Mouse (Mus musculus) hindbrain, postnatal 0 days (tissue): ENCODE data around the gene Casp3. TPM values are rescaled to one million over a fixed set of nuclear protein-coding genes. Genes with fewer than 3 reads are reported as not detected.
A peak's percentile ranks its signal among the peaks of the same experiment; 100 is the strongest.

Experiments used
- ATAC-seq: fragments of 200-750 bp; cut with Nextera tagmentation; 2 replicates; pipeline ENCODE4 v1.8.0; 2017; ENCODE audit warnings: mild to moderate bottlenecking, moderate TSS enrichment, moderate library complexity
- DNase-seq: peaks from one replicate; pipeline ENCODE4 v3.0.0-alpha.2; 2015; ENCODE audit warnings: low spot score
- H3K27ac ChIP-seq: fragments of 300-500 bp; sonication (generic); 2 replicates; pipeline ENCODE4 v1.5.1; 2014; ENCODE audit warnings: mild to moderate bottlenecking
- H3K27me3 ChIP-seq: fragments of 300-500 bp; sonication (generic); 2 replicates; pipeline ENCODE4 v1.6.1; 2014; ENCODE audit warnings: low read length, mixed read lengths; ENCODE audit not compliant: insufficient read depth
- H3K36me3 ChIP-seq: fragments of 300-500 bp; sonication (generic); 2 replicates; pipeline ENCODE4 v1.6.1; 2014; ENCODE audit warnings: low read length, mixed read lengths; ENCODE audit not compliant: insufficient read depth
- H3K4me1 ChIP-seq: fragments of 300-500 bp; sonication (generic); 2 replicates; pipeline ENCODE4 v1.6.1; 2014; ENCODE audit warnings: antibody characterized with exemption, low read length, mixed read lengths; ENCODE audit not compliant: insufficient read depth
- H3K4me2 ChIP-seq: fragments of 300-500 bp; sonication (generic); 2 replicates; pipeline ENCODE4 v1.6.1; 2014; ENCODE audit warnings: low read depth, mild to moderate bottlenecking, low read length, moderate library complexity, mixed read lengths
- H3K4me3 ChIP-seq: fragments of 300-500 bp; sonication (generic); 2 replicates; pipeline ENCODE4 v1.5.1; 2014; ENCODE audit warnings: low read length
- H3K9ac ChIP-seq: fragments of 300-500 bp; sonication (generic); replicated peaks from 2 replicates; pipeline ENCODE4 v1.6.1; 2014; ENCODE audit warnings: mild to moderate bottlenecking, low read length, moderate library complexity, mixed read lengths
- H3K9me3 ChIP-seq: fragments of 300-500 bp; sonication (generic); 2 replicates; pipeline ENCODE4 v1.6.1; 2016; ENCODE audit warnings: low read length, mixed read lengths
- CTCF ChIP-seq: IDR thresholded peaks from 2 replicates; pipeline ENCODE4 v1.5.1; 2016; ENCODE audit warnings: antibody characterized with exemption, control low read depth, low read depth
- WGBS: fragments of 180-500 bp; shearing (Covaris S2); extraction: QIAGEN DNeasy Blood & Tissue Kit; methylation state at CpG from one replicate; pipeline ENCODE4 v1.1.7; 2014; 5-methylcytosine and 5-hydroxymethylcytosine counted together
- polyA plus RNA-seq: library from polyadenylated mRNA; unstranded; fragments of >200 nt; fragmentation: Nextera tagmentation; extraction: Ambion mirVana; gene quantifications from 2 replicates; pipeline ENCODE4 v1.2.1, GENCODE M21; 2015
- total RNA-seq: library from RNA; depleted of rRNA; stranded (reverse); fragments of >200 nt; gene quantifications from 2 replicates; pipeline ENCODE4 v1.2.3, GENCODE M21; 2014

Gene Casp3
- total and polyA plus RNA-seq, 2 experiments from 2014 or later: 92.0 to 174 TPM

DNA sequence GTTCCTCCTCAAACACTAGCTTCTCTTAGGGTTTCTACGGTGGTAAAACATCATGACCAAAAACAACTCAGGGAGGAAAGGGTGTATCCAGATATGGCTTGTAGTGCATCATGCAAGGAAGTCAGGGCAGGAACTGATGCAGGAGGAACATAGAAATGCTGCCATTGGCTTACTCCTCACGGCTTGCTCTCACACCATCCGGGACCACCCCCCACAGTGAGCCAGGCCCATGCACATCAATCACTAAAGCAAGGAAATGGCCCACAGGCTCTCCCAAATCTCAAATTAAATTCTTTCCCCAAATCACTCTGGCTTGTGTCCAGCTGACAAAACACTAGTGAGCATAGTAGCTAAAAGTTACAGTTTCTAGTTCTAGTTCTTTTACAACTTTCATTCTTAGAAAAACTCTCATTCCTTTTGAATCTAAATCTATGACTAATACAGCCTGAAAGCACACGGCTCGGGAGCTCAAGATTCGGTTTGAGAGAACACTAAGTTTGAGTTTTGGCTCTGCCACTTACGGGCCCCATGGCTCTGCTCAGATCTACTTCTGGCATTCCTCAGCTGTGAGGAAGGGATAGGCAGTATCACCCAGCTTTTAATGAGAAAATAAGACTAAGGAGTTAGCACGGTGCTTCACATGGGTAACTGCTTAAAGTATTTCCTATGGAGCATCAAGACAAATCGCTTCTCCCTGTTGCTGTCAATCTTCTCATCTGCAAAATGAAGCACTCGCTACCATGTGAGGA lies 16.0 kb upstream of the Casp3 start:
- DNase-seq (no peak), ATAC-seq (no peak)
- Histone ChIP-seq H3K27ac (no peak overlapping the region), H3K36me3 (no peaks in the 10 kb centered on the region), H3K9me3 (no peaks in the 10 kb centered on the region), H3K4me1 (no peaks in the 10 kb centered on the region), H3K4me3 (no peak overlapping the region), H3K4me2 (no peak overlapping the region), H3K27me3 (no peaks in the 10 kb centered on the region), H3K9ac (no peak overlapping the region)
- 59% methylated on average over 10 of the region's 10 CpGs for WGBS
- TF ChIP-seq CTCF: no peak

DNA sequence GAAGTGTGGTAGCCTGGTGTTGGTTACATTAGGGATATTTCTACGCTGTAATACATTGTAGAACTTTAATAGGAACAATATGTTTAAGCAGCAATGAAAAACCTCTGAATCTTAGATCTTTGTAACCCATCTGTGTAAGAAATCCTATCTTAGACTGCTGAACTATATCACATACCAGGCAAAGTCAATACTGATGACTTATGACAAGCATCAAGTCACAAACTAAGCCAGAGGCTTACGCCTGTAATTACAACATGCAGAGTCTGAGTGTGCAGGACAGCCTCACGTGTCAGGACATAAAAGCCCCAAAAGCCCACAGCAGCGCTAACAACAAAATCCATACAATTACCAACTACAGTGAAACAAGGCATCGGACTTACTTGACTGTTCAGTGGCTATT lies 13.5 kb upstream of the Casp3 start:
- Histone ChIP-seq H3K4me3 (no peak overlapping the region), H3K4me1 (no peaks in the 10 kb centered on the region), H3K27me3 (no peaks in the 10 kb centered on the region), H3K36me3 (no peaks in the 10 kb centered on the region), H3K4me2 (no peak overlapping the region), H3K9ac (no peak overlapping the region), H3K27ac (no peak overlapping the region), H3K9me3 (no peaks in the 10 kb centered on the region)
- DNase-seq (no peak), ATAC-seq (no peak)
- WGBS: 91% methylated on average over 5 of the region's 5 CpGs
- TF ChIP-seq CTCF: no peak

DNA sequence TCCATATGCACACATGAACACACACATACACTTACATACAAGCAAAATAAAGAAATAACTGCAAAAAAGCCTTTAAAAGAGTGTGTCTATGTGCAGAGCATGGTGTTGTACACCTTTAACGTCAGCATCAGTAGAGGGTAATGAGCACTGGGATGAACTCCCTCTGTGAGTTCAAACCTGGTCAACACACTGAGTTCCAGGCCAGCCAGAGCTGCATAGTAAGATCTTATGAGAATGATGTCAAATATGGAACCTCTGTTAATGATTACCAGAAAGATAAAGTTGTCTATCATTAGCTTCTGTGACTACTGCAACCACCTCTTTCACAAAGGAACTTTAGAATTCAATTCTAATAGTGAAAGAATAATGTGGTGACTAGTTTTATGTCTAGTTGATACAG lies 10.2 kb upstream of the Casp3 start:
- no peaks in the 10 kb centered on the region for H3K4me1 ChIP-seq
- no peaks in the 10 kb centered on the region for H3K9me3 ChIP-seq
- H3K4me2 ChIP-seq: no peak overlapping the region
- 94% methylated on average over 1 of the region's 1 CpGs for WGBS
- H3K9ac ChIP-seq: no peak overlapping the region
- DNase-seq (no peak), ATAC-seq (no peak)
- no peak for TF ChIP-seq CTCF
- no peak overlapping the region for H3K4me3 ChIP-seq
- H3K27me3 ChIP-seq: no peaks in the 10 kb centered on the region
- no peaks in the 10 kb centered on the region for H3K36me3 ChIP-seq
- H3K27ac ChIP-seq: no peak overlapping the region

DNA sequence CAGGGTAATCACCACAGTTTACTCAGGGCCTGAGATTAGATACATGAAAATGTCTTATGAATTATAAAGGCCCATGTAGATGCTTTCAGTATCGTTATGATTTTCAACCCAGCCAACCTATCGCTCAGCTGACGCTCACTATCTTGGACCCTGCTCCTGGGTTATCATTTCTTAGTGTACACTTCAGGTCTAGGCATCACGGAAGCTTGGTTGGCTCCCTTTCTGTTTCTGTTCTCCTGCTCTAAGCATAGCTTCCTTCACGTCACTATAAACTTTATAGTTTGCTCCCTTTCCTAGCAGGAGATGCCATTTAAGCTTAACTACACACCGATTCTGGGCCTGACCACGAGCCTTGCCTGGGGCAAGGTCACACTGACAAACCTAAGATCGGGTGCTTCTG lies 5.5 kb upstream of the Casp3 start:
- Histone ChIP-seq H3K27me3 (no peaks in the 10 kb centered on the region), H3K4me3 (no peak overlapping the region), H3K36me3 (no peaks in the 10 kb centered on the region), H3K4me2 (no peak overlapping the region), H3K9me3 (no peaks in the 10 kb centered on the region), H3K4me1 (no peaks in the 10 kb centered on the region), H3K27ac (no peak overlapping the region), H3K9ac (no peak overlapping the region)
- ATAC-seq (no peak), DNase-seq (no peak)
- WGBS: 92% methylated on average over 8 of the region's 8 CpGs
- TF ChIP-seq CTCF: no peak

DNA sequence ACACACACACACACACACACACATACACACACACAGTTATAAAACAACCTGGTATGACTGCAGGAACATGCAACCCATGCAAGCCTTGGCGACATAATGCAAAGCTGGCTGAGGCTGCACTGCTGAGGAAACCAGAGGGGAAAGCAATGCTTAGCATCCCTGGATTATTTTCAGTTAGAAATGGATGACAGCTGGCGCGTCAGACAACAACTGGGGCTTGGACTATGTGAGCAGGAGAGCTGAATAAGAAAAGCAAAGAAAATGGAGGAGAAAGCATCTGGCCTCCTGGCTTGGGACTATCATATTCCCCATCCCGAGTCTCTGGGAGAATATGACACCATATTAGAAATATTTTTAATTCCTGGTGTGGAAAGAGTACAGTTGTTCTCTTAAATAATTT lies 4.2 kb upstream of the Casp3 start:
- no peaks in the 10 kb centered on the region for H3K36me3 ChIP-seq
- no peaks in the 10 kb centered on the region for H3K4me1 ChIP-seq
- no peak overlapping the region for H3K4me3 ChIP-seq
- ATAC-seq (no peak), DNase-seq (no peak)
- no peak overlapping the region for H3K9ac ChIP-seq
- H3K9me3 ChIP-seq: no peaks in the 10 kb centered on the region
- no peaks in the 10 kb centered on the region for H3K27me3 ChIP-seq
- H3K4me2 ChIP-seq: no peak overlapping the region
- TF ChIP-seq CTCF: no peak
- H3K27ac ChIP-seq: no peak overlapping the region
- WGBS: 72% methylated on average over 4 of the region's 4 CpGs

DNA sequence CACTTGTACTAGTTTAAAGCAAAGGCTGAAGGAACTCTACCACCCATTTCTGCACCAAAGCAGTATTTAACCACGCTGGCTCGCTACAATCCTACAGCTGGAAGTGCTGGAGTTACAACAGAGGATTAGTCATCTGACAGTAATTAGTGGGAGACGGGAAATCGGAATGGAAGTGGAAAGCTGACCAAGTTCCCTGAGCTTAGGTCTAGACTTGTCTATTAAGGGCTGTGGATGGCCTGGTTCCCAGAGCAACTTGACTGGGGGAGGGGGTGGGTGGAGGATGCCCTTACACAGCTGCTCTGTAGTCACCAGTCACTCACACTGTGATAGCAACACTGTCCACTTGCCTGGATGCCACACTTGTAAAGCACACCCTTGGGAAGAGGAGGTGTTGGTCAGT lies 3.7 kb upstream of the Casp3 start:
- H3K4me2 ChIP-seq: no peak overlapping the region
- no peak for DNase-seq
- H3K9me3 ChIP-seq: no peaks in the 10 kb centered on the region
- H3K27ac ChIP-seq: no peak overlapping the region
- H3K9ac ChIP-seq: no peak overlapping the region
- no peak overlapping the region for H3K4me3 ChIP-seq
- no peak for ATAC-seq
- no peak for TF ChIP-seq CTCF
- H3K4me1 ChIP-seq: no peaks in the 10 kb centered on the region
- no peaks in the 10 kb centered on the region for H3K36me3 ChIP-seq
- 67% methylated on average over 4 of the region's 4 CpGs for WGBS
- H3K27me3 ChIP-seq: no peaks in the 10 kb centered on the region

DNA sequence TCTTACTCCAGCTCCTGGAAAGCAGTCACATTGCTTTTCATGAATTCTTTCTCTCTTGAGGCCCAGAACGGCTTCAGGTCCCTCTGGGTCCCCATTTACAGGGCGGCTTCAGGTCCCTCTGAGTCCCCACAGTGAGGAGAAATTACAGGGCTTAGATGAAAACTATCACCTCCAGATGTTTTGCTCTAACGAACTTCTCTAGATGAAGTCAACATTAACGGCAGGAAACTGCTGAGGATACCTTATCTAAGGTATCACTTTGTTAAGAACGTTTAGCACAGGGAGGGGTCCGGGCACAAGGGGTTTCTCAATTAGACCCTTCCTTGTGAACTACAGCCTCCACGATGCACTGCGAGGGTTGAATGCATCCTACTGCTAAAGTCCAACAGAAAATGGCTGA lies 1.2 kb upstream of the Casp3 start:
- no peaks in the 10 kb centered on the region for H3K9me3 ChIP-seq
- WGBS: 92% methylated on average over 8 of the region's 8 CpGs
- no peak overlapping the region for H3K9ac ChIP-seq
- peaks cover 6% of the 10 kb centered on the region for H3K4me1 ChIP-seq
- ATAC-seq (no peak), DNase-seq (no peak)
- H3K4me2 ChIP-seq: peak overlapping the region; percentile 93; the same call in 1 of the 2 replicates
- no peak for TF ChIP-seq CTCF
- H3K27me3 ChIP-seq: no peaks in the 10 kb centered on the region
- no peaks in the 10 kb centered on the region for H3K36me3 ChIP-seq
- no peak overlapping the region for H3K4me3 ChIP-seq
- no peak overlapping the region for H3K27ac ChIP-seq
